Mouse (Mus musculus) thymus, adult 18-20 months (tissue): Measurements from ENCODE around the gene Gm42791.

Source experiments
- DNase-seq, 2 experiments: peaks; one replicate each; pipeline ENCODE4 v3.0.0; 2022; ENCODE audit warnings: mixed read lengths in 2 of 2

The Gm42791 gene

DNA sequence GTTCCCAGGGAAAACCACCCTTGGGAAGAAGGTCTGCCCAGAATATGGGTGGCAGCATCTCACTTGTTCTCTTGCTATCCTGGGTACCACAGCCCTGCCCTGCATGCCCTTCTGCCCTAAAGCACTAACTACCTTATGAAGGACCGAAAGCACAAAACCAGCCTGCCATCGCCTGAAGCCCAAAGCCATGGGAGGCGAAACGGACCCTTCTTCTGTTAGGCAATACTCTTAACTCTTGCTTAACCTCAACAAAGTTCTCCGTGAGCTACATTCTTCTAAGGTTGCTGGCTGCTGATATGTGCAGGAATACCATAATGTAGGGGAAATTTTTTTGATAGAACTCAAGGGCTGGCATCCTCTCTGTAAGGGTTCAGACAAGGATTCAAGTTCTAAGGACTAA, 72.2 kb downstream of the Gm42791 start:
- no peak for DNase-seq

DNA sequence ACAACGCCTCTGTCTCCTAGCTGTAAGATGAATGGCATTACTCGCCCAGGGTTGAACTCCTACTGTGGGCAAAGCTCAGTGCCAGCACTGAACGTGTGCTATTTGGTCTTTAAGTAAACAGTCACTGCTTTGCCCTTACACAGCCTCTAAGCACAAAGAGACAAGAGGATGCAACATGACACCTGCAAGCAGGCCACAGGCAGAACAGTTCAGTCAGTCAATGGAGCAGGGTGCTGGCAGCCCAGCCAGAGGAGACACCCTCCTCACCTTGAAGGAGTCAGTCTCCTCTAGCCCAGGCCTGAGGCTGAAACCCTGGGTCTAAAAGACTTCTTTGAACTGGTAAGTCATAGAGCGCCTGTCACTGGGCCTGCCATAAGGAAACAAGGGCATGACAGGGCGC, 76.9 kb downstream of the Gm42791 start:
- DNase-seq, result no peak

DNA sequence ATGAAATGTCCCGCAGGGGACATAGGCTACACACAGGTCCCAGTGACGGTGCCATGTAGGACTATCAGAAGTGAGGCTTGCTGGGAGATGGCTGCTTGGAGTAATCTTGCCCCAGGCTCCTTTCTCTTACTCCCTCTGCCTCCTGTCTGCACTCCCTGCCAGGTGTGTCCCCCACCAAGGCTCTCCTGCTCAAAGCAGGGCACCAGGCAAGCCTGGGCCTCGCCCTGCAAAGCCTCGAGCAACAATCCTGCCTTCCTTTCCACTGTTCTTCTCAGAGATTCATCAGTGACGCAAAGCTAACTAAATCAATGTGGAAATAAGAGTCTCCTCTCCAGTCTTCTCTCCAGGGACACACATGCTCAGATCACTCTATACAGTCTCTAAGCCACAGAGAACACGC, 78.2 kb downstream of the Gm42791 start:
- DNase-seq, result no peak

GRCm38 (mm10) chr5:148912262-148912661, 82.7 kb downstream of the Gm42791 start:
- no peak for DNase-seq

DNA sequence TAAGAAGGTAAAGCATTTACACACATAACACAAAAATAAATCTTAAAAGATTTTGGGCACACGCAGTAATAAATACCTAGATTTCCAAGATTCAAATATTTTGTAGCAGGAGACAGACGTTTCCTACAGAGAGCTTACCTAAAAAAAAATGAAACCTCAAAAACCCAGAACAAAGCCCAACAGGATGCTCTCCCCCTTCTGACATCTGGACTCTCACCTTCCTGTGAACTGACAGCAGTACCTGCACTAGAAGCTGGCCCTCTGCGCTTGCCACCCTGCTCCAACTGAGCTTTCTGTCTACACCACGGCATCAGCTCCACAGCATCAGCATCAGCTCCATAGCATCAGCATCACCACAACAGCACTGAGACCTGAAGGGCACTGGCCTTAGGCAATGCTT, 84.9 kb downstream of the Gm42791 start:
- no peak for DNase-seq

- DNase-seq, result no peak
Observed at GRCm38 (mm10) chr5:148909402-148909801, 85.5 kb downstream of the Gm42791 start.

DNA sequence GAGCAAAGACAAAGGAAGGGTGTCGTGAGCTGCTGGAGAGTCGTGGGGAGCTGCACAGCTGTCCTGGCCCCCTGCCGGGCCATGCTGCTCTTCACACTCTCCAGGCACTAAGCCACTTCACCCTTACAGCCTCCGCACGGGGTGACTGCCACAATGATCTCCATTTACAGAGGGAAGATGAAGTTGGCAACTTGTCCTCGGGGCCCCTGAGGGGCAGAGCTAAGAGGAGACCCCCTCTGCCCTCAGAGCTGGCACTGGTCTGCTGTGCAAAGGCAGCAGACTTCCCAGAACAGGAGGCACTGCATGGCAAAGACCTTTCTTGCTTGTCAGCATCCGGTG, 85.9 kb downstream of the Gm42791 start:
- DNase-seq, result no peak

- DNase-seq, result no peak
Observed at GRCm38 (mm10) chr5:148908191-148909056, 86.5 kb downstream of the Gm42791 start.

GRCm38 (mm10) chr5:148906305-148906704, 88.6 kb downstream of the Gm42791 start:
- no peak for DNase-seq

GRCm38 (mm10) chr5:148904846-148905245, 90.1 kb downstream of the Gm42791 start:
- peak in 1 of 2 experiments; percentile 55 for DNase-seq

DNA sequence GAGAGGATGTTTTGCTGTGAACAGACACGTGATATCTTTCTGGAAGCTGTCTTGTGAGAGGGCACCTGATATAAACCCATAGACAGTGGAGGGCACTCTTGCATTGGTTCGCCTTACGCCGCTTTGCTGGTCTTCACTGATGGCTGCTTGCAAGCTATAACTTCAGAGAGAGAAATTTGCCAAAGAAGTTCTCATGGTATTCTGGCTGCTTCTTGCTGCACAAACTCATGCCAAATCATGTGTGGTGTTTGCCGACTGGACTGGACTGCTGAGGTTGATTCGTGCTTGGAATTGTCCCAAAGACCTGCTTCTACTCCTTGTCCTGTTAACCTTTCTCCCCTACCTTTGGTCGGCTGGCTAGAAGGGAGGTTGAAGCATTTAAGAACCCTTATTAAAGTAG, 95.6 kb downstream of the Gm42791 start:
- no peak for DNase-seq

DNA sequence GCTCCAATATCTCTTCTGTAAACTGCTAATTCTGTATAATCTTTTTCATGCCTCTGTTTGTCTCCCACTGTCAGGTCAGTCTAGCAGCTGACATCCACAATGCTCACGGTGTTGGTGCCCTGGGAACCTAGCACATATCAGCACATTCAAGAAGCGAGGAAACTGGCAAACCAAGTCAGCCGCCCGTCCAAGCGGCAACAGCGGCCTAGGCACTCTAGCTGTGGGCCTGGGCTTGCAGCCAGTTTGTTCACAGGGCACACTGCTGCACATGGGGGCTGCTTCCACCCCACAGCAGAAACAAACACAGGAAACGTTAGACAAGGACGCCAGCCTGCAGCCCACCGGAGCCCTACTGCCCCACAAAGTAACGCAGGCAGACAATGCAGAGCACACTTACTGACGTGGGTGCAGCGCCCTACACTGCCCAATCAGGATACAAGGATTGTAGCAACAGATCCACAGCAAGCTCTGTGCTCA, 97.0 kb downstream of the Gm42791 start:
- no peak for DNase-seq

- no peak for DNase-seq
Observed at GRCm38 (mm10) chr5:148897069-148897702, 97.8 kb downstream of the Gm42791 start.

GRCm38 (mm10) chr5:148896515-148896914, 98.4 kb downstream of the Gm42791 start:
- no peak for DNase-seq

DNA sequence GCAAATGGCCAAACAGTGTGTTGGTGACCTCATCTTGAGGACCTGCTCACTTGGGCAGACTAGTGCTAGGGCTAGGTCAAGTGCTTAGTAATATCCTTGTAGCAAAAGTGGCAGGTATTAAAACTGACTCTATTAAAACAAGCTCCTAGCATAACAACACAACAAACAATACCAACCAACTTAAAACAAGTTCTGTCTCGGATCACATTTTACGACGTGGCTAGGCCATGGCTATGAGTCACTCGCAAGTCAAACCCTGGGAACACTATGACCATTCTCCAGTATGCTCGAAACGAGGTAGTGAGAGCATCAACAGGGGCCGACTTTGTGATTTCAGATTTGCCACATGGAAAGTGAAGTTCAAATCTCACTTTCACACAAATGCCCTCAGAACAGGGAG, 99.1 kb downstream of the Gm42791 start:
- DNase-seq, result no peak

DNA sequence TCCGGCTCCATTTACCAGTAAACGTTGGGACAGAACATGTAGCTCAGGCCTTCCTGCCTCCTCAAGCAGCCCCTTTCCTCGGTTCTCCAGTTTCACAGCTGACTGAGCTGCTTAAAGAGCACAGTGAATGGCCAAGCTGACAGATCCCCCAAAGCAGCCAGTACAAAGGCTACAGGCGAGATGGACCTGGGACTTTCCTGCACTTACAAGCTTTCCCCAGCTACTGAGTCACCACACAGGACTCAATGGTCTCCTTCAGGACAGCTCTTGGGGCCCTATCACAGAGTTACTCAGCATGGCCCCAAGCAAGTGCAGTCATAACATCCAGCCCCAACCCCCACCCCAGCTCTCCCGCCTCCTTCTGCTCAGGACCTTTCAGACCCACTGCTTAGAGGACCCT, 99.9 kb downstream of the Gm42791 start:
- DNase-seq, result no peak

DNA sequence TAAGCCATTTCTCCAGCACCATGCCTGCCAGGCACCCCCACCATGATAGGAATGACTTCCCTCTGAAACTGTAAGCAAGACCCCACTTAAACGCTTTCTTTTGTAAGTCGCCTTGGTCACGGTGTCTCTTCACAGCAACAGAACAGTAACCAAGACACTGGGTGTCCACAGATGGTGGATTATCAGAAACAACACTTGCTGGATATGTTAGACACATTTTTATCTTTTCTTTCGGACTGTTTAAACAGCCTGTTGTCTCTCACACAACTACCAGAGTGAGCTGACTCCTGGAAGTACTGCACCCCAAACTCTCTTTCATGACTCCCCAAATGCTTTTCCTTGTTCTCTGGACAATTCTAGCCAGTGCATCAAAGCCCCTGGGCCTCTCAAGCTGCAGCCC, 104.7 kb downstream of the Gm42791 start:
- no peak for DNase-seq

DNA sequence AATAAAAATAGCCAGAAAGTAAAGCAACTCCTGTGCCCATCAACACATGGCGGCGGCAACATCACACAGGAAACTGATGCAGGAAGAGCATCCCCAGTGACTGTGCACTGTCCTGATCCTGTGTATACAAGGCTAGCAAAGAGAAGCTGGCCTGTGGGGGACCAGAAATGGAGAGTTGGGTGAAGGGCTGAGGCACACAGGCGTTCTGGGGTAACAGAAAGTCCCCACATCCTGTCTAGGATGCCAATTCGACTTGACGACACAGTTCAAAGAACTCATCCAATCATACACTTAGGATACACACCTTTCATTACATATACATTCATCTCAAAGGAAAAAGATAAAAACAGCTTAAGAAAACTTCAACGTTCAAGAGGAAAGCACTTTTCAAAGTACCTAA, 106.9 kb downstream of the Gm42791 start:
- no peak for DNase-seq

GRCm38 (mm10) chr5:148885821-148886609, 108.9 kb downstream of the Gm42791 start:
- no peak for DNase-seq

DNA sequence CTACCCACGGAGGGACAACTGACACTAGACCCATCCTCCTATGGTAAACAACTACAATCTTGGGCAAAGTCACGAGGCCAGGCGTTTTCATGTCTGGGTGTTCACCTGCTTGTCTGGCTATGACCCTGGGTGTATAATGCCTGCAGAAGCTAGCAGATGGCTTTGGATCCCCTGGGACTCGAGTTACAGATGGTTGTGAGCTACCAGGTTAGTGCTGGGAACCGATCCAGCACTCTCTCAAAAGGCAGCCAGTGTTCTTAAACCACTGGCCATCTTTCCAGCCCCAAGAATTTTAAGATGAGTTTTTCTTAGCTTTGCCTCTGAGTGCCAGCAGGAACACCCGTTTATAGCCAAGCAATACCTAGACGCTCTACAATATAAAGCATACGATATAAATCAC, 111.3 kb downstream of the Gm42791 start:
- no peak for DNase-seq

GRCm38 (mm10) chr5:148879218-148879617, 115.7 kb downstream of the Gm42791 start:
- DNase-seq, result no peak

GRCm38 (mm10) chr5:148873116-148873515, 121.8 kb downstream of the Gm42791 start:
- no peak for DNase-seq

- no peak for DNase-seq
Observed at GRCm38 (mm10) chr5:148869583-148869982, 125.4 kb downstream of the Gm42791 start.

DNA sequence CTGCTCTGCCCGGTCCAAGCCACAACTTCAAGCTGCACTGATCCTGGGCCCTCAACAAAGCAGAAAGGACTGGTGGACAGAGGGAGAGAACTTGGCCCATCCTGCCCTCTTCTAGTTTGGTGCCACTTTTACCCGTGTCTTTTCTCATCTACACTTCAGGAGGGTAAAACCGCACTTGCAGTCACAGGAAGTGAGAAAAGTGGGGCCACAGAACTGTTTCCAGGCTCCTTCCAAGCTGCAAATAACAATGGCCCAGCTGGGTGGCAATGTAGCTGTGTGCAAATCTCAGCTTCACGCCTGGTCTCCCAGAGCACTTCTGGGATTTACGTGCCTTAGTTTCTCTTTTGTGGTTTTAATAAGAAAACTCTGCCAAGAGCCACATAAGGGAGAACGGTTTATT, 127.2 kb downstream of the Gm42791 start:
- DNase-seq, result peak; percentile 7 to 39
